Mouse (Mus musculus) liver, embryonic 14.5 days (tissue): Measurements from ENCODE around the gene Igflr1.

Experiments
- CTCF ChIP-seq: IDR thresholded peaks from 2 replicates; pipeline ENCODE4 v1.5.1; 2016; ENCODE audit warnings: antibody characterized with exemption, low read depth, control low read depth
- EP300 ChIP-seq: IDR thresholded peaks from 2 replicates; pipeline ENCODE4 v1.6.1; 2016; ENCODE audit warnings: antibody characterized with exemption, low read depth

DNA sequence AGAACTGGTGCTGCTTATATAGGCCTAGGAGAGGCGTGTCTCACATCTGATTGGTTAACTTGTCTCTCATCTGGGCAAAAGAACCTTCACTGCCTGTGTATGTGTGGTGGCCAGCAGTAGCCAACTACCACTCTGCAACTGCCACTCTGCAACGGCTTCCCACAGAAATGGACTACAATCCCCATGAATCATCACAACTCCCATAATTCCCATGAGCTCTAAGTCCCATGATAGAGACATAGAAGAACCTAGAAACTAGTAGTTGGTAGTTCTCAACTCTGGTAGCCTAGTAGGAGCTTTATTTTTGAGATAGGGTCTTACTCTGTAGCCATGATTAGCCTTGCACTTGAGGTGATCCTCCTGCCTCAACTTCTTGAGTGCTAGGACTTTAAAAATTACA is 15.3 kb upstream of the Igflr1 start:
- no peak for TF ChIP-seq CTCF
- no peak for TF ChIP-seq EP300
